Mouse (Mus musculus): ENCODE results near the gene 4930518I15Rik. TPM values are rescaled to one million over a fixed set of nuclear protein-coding genes. Genes with fewer than 3 reads are reported as not detected.
"Not testable (repeated sequence)": the region's sequence is repeated elsewhere in the genome, so short reads cannot be mapped to it uniquely, and the experiment has no call there.

Gene 4930518I15Rik
- polyA plus RNA-seq, 1 experiment: 1.1 TPM

DNA sequence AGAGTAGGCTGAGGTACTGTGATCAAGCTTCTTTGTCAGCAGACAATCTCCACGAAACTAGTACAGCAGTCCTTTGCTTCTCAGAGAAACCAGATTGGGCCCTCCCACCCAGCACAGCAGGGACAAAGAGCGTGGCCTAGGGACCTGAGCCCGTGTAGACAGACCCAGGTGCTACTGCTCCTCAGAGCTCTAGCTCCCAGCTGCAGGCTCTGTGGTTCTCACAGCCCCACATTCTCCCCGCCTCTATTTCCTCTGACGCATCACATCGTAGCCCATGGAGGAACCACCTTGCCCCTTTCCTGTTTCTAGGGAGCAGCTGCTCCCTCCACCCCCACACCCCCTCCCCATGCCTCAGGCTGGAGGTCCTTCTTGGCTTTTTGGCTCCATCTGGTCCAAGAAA, 29.3 kb upstream of the 4930518I15Rik start, which contains the start of gene Sla2:
Sla2 (minus strand) TSS at position 176 of the 400 bp plus-strand sequence.
- Histone ChIP-seq H3K27me3 (ENCODE audit: control insufficient read depth, insufficient read depth, low read length) (no peaks in the 10 kb centered on the region), H3K27ac (ENCODE audit: control insufficient read depth, insufficient read depth, low read depth, low read length) (no peak within 1 kb of the TSS), H3K4me3 (ENCODE audit: control insufficient read depth, low read depth, low read length) (no peak within 1 kb of the TSS), H3K36me3 (ENCODE audit: control insufficient read depth, insufficient read depth, low read length) (no peaks in the 10 kb centered on the region), H3K4me1 (ENCODE audit: control insufficient read depth, insufficient read depth, low read length) (no peaks in the 10 kb centered on the region)
- TF ChIP-seq POLR2A (IDR thresholded peaks at IDR 0.05; ENCODE audit: control insufficient read depth, low read depth, low read length) (no peak), CTCF (IDR thresholded peaks at IDR 0.05; ENCODE audit: control insufficient read depth, insufficient read depth, insufficient replicate concordance, low read depth, low read length) (no peak)

DNA sequence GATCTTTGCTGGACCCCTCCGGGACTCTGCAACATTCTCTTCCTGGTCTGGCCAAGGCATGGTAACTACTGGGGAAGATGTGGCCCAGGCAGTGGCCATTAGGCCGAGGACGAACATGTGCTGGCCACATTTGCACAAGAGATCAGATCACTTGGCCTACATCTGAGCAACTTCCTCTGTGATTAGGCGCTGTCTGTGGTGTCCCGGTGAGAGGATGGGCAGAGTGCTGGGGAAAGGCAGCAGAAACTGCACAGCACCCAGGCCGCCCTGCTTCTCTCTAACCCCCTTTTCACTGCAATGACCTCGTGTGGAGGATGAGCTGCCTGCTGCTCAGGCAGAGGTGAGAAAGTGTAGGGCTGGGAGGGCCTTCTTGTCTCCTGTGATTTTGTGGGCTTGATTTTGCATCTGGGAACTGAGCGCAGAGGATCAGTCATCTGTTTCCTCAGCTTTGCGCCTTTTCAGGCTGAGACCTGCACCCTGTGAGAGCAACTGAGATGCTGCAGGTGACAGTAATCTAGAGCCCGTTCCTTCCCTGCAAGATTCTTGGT, 28.4 kb upstream of the 4930518I15Rik start:
- no peak overlapping the region for H3K4me3 ChIP-seq (ENCODE audit: control insufficient read depth, low read depth, low read length)
- no peaks in the 10 kb centered on the region for H3K4me1 ChIP-seq (ENCODE audit: control insufficient read depth, insufficient read depth, low read length)
- no peaks in the 10 kb centered on the region for H3K36me3 ChIP-seq (ENCODE audit: control insufficient read depth, insufficient read depth, low read length)
- H3K27ac ChIP-seq (ENCODE audit: control insufficient read depth, insufficient read depth, low read depth, low read length): no peak overlapping the region
- no peak for TF ChIP-seq POLR2A (IDR thresholded peaks at IDR 0.05; ENCODE audit: control insufficient read depth, low read depth, low read length)
- no peak for TF ChIP-seq CTCF (IDR thresholded peaks at IDR 0.05; ENCODE audit: control insufficient read depth, insufficient read depth, insufficient replicate concordance, low read depth, low read length)
- no peaks in the 10 kb centered on the region for H3K27me3 ChIP-seq (ENCODE audit: control insufficient read depth, insufficient read depth, low read length)

DNA sequence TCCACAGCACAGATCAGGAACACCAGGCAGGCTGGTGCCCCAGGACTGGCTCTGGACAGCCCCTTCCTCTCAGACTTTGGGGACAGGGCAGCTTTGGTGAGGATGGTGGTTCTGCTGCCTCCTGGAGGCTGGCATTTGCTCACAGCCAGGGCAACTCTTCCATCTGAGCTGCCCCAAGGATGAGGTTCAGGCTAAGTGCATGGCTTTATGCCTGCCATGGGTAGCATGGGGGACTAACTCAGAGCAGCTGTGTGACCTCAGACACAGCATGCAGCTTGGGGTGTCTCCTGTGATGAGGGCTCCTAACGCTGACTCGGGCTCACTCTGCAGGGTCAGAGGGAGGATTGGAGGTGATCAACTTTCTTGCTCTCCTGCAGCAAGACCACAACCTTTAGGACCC, 27.9 kb upstream of the 4930518I15Rik start:
- H3K27me3 ChIP-seq (ENCODE audit: control insufficient read depth, insufficient read depth, low read length); H3K4me3 ChIP-seq (ENCODE audit: control insufficient read depth, low read depth, low read length); H3K36me3 ChIP-seq (ENCODE audit: control insufficient read depth, insufficient read depth, low read length); H3K27ac ChIP-seq (ENCODE audit: control insufficient read depth, insufficient read depth, low read depth, low read length); H3K4me1 ChIP-seq (ENCODE audit: control insufficient read depth, insufficient read depth, low read length): not testable (repeated sequence)

DNA sequence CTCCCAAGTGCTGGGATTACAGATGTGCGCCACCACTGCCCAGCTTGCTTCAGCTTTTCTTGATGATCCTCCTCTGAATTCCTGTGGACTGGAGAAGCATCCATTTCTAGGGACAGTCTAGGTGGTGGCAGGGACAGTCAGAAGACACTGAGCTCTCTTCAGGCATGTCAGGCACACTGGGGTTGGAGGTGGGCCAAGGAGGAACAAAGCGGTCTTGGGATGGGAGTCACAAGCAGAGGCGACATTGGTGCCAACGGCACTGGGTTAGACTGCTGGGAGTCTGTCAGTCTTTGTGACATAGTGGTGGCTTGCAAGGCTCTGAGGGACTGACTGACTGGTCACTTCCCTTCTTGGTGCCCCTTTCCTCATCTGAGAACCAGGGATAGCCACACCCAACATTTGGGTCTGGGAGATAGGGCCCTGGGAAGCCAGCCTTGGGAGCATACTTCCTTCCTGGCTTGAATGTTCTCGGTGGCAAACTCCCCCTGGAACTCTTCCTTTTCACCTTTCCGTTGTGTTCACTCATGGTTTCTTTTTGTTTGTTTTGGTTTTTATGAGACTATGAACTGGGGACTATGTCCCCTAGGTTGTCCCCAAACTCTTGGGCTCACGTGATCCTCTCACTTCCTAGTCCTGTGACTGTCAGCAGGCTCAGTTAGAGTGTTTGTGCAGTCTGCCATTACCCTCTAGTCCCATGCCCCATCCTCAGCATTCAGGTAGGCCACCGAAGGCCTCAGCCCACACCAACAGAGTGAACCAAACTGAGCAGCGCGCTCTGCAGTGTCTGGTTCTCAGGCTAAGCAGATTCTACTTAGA, 26.9 kb upstream of the 4930518I15Rik start:
- TF ChIP-seq CTCF (IDR thresholded peaks at IDR 0.05; ENCODE audit: control insufficient read depth, insufficient read depth, insufficient replicate concordance, low read depth, low read length) (no peak), POLR2A (IDR thresholded peaks at IDR 0.05; ENCODE audit: control insufficient read depth, low read depth, low read length) (no peak)
- H3K27ac ChIP-seq (ENCODE audit: control insufficient read depth, insufficient read depth, low read depth, low read length): no peak overlapping the region
- no peaks in the 10 kb centered on the region for H3K36me3 ChIP-seq (ENCODE audit: control insufficient read depth, insufficient read depth, low read length)
- H3K4me3 ChIP-seq (ENCODE audit: control insufficient read depth, low read depth, low read length): no peak overlapping the region
- no peaks in the 10 kb centered on the region for H3K27me3 ChIP-seq (ENCODE audit: control insufficient read depth, insufficient read depth, low read length)
- H3K4me1 ChIP-seq (ENCODE audit: control insufficient read depth, insufficient read depth, low read length): no peaks in the 10 kb centered on the region

DNA sequence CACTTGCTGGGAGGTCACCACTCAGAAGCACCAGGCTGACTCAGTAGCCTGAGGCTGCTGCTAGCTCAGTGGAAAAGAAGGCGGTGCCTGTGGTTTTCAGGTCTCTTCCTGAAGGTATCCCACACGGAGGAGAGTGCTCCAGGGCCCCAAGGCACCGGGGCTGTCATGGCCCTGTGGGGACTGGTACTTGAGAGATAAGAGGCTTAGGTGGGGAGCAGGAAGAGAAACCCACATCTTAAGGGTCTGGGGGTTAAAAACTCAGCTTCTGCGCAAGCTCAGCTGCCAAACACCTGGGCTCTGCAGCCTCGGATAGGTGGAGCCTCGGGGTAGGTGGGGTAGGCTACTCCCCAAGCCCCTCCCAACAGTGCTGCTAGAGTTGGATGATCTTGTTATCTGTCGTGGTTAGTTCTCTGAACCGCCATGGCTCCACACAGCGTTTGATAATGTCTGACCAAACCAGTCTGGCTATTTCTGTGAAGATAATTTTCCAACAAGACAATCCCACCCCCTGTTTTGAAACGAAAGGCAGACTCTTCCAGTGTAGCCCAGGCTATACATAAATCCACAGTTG, 24.8 kb upstream of the 4930518I15Rik start:
- no peaks in the 10 kb centered on the region for H3K27me3 ChIP-seq (ENCODE audit: control insufficient read depth, insufficient read depth, low read length)
- TF ChIP-seq CTCF (IDR thresholded peaks at IDR 0.05; ENCODE audit: control insufficient read depth, insufficient read depth, insufficient replicate concordance, low read depth, low read length): no peak
- TF ChIP-seq POLR2A (IDR thresholded peaks at IDR 0.05; ENCODE audit: control insufficient read depth, low read depth, low read length): no peak
- no peaks in the 10 kb centered on the region for H3K4me1 ChIP-seq (ENCODE audit: control insufficient read depth, insufficient read depth, low read length)
- no peak overlapping the region for H3K27ac ChIP-seq (ENCODE audit: control insufficient read depth, insufficient read depth, low read depth, low read length)
- no peak overlapping the region for H3K4me3 ChIP-seq (ENCODE audit: control insufficient read depth, low read depth, low read length)
- H3K36me3 ChIP-seq (ENCODE audit: control insufficient read depth, insufficient read depth, low read length): no peaks in the 10 kb centered on the region

DNA sequence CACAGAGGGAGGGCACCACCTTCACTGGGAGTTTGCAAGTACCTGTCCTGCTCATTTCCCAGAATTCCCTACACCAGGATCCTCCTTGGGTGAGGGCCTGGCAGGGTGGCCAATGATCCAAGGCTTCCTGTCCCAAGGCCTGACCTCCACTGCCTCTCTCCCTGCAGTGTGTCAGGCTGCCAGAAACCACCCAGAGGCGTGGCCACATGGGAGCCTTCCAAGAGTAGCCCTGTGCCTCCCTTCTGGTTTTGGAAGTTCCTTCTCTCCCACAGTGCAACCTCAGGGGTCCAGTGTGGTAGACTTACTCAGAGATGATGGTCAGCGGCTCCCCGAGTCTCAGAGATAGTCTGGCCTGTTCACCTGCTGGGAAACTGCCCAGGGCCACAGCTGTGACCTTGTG, 21.8 kb upstream of the 4930518I15Rik start:
- no peak for TF ChIP-seq POLR2A (IDR thresholded peaks at IDR 0.05; ENCODE audit: control insufficient read depth, low read depth, low read length)
- TF ChIP-seq CTCF (IDR thresholded peaks at IDR 0.05; ENCODE audit: control insufficient read depth, insufficient read depth, insufficient replicate concordance, low read depth, low read length): no peak
- Histone ChIP-seq H3K36me3 (ENCODE audit: control insufficient read depth, insufficient read depth, low read length) (no peaks in the 10 kb centered on the region), H3K4me1 (ENCODE audit: control insufficient read depth, insufficient read depth, low read length) (no peaks in the 10 kb centered on the region), H3K27ac (ENCODE audit: control insufficient read depth, insufficient read depth, low read depth, low read length) (no peak overlapping the region), H3K4me3 (ENCODE audit: control insufficient read depth, low read depth, low read length) (no peak overlapping the region), H3K27me3 (ENCODE audit: control insufficient read depth, insufficient read depth, low read length) (no peaks in the 10 kb centered on the region)

DNA sequence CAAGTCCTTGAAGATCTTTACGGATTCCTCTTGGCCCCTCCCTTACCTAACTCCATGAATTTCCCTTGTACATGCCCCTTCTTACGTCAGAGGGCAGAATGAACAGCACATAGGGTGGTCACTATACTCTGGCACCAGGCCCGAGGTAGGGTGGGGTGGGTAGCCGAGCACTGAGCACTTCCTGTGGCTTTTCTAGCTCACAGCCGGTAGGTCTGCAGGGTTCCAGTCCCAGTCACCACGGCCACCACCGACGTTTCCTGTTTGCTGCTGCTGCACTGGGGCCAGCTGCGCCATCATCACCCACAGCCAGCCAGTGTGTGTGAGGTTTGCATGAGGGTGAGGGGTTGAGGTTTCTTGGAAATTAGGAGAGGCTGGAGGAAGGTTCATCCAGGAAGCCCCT, 20.0 kb upstream of the 4930518I15Rik start:
- H3K4me1 ChIP-seq (ENCODE audit: control insufficient read depth, insufficient read depth, low read length): no peaks in the 10 kb centered on the region; the same call in 1 of the 2 replicates
- no peaks in the 10 kb centered on the region for H3K27me3 ChIP-seq (ENCODE audit: control insufficient read depth, insufficient read depth, low read length)
- H3K27ac ChIP-seq (ENCODE audit: control insufficient read depth, insufficient read depth, low read depth, low read length): no peak overlapping the region
- H3K4me3 ChIP-seq (ENCODE audit: control insufficient read depth, low read depth, low read length): no peak overlapping the region
- TF ChIP-seq POLR2A (IDR thresholded peaks at IDR 0.05; ENCODE audit: control insufficient read depth, low read depth, low read length): no peak
- H3K36me3 ChIP-seq (ENCODE audit: control insufficient read depth, insufficient read depth, low read length): no peaks in the 10 kb centered on the region; the same call in 1 of the 2 replicates

Measured in testis, adult 2 months (tissue).